Mouse (Mus musculus): ENCODE results near the gene Esrrg.

Gene Esrrg

GRCm38 (mm10) chr1:187836384-187836783 lies 227.8 kb downstream of the Esrrg start:
- no peak for DNase-seq

- no peak for DNase-seq
Measured at GRCm38 (mm10) chr1:187836876-187837275, 228.3 kb downstream of the Esrrg start.

GRCm38 (mm10) chr1:187841629-187842028 lies 233.0 kb downstream of the Esrrg start:
- no peak for DNase-seq

GRCm38 (mm10) chr1:187842702-187843101 lies 234.1 kb downstream of the Esrrg start:
- DNase-seq, result no peak

- no peak for DNase-seq
Measured at GRCm38 (mm10) chr1:187854148-187854547, 245.6 kb downstream of the Esrrg start.

- no peak for DNase-seq
Measured at GRCm38 (mm10) chr1:187862339-187862738, 253.7 kb downstream of the Esrrg start.

GRCm38 (mm10) chr1:187868427-187868826 lies 259.8 kb downstream of the Esrrg start:
- no peak for DNase-seq

- DNase-seq, result no peak
Measured at GRCm38 (mm10) chr1:187872208-187872607, 263.6 kb downstream of the Esrrg start.

GRCm38 (mm10) chr1:187872744-187873143 lies 264.2 kb downstream of the Esrrg start:
- no peak for DNase-seq

- DNase-seq, result no peak
Measured at GRCm38 (mm10) chr1:187873770-187874169, 265.2 kb downstream of the Esrrg start.

GRCm38 (mm10) chr1:187887270-187887669 lies 278.7 kb downstream of the Esrrg start:
- no peak for DNase-seq

- no peak for DNase-seq
Measured at GRCm38 (mm10) chr1:187888142-187888541, 279.6 kb downstream of the Esrrg start.

GRCm38 (mm10) chr1:187889096-187889495 lies 280.5 kb downstream of the Esrrg start:
- no peak for DNase-seq

- DNase-seq, result no peak
Measured at GRCm38 (mm10) chr1:187891262-187891661, 282.7 kb downstream of the Esrrg start.

GRCm38 (mm10) chr1:187895459-187895858 lies 286.9 kb downstream of the Esrrg start:
- DNase-seq, result no peak

- no peak for DNase-seq
Measured at GRCm38 (mm10) chr1:187896291-187896690, 287.7 kb downstream of the Esrrg start.

GRCm38 (mm10) chr1:187896910-187897309 lies 288.3 kb downstream of the Esrrg start:
- no peak for DNase-seq

GRCm38 (mm10) chr1:187899541-187899940 lies 290.9 kb downstream of the Esrrg start:
- no peak for DNase-seq

- no peak for DNase-seq
Measured at GRCm38 (mm10) chr1:187900756-187901155, 292.2 kb downstream of the Esrrg start.

- DNase-seq, result no peak
Measured at GRCm38 (mm10) chr1:187902176-187902575, 293.6 kb downstream of the Esrrg start.

- no peak for DNase-seq
Measured at GRCm38 (mm10) chr1:187904731-187905130, 296.1 kb downstream of the Esrrg start.

- no peak for DNase-seq
Measured at GRCm38 (mm10) chr1:187907407-187907806, 298.8 kb downstream of the Esrrg start.

- no peak for DNase-seq
Measured at GRCm38 (mm10) chr1:187907871-187908270, 299.3 kb downstream of the Esrrg start.

GRCm38 (mm10) chr1:187910718-187911117 lies 302.1 kb downstream of the Esrrg start:
- no peak for DNase-seq

- no peak for DNase-seq
Measured at GRCm38 (mm10) chr1:187911201-187911600, 302.6 kb downstream of the Esrrg start.

- no peak for DNase-seq
Measured at GRCm38 (mm10) chr1:187918303-187918702, 309.7 kb downstream of the Esrrg start.
